Mouse (Mus musculus): ENCODE data around the gene Ackr3.

The Ackr3 gene

GRCm38 (mm10) chr1:90201246-90201645 lies 2.5 kb upstream of the Ackr3 start:
- ChIA-PET CTCF (interaction anchor here in 2 of 4 experiments (1.0 to 1.8 kb wide), 4 partner anchors 41 to 390 kb away, joined by 3 to 6 read pairs (median 4); no protein-coding TSS in a partner anchor), POLR2A (interaction anchor here in 1 of 4 experiments (0.8 to 1.7 kb wide), 5 partner anchors 14 to 508 kb away, joined by 3 to 4 read pairs (median 3); no protein-coding TSS in a partner anchor)

DNA sequence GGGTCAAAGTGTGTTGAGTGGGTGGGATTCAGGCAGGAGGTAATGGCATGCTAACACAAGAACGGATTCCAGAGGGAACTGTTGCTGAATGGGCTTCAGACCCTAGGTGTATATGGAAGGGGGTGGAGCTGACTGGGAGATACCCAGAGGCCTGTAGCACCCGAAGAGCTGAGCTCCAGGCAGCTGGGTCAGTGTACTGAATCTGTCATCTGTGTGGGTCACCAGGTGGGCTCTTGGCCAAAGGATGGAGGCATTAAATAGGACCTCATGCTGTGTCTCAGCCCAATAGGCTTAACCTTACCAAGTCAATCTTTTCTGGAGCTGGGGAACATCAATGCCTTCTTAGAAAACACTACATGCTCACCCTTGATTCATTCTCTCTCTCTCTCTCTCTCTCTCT lies 2.1 kb upstream of the Ackr3 start:
- CTCF ChIA-PET = interaction anchor here in 3 of 4 experiments (1.0 to 1.8 kb wide), 5 partner anchors 41 to 389 kb away, joined by 3 to 6 read pairs (median 4); no protein-coding TSS in a partner anchor
- POLR2A ChIA-PET = interaction anchor here in 3 of 4 experiments (0.8 to 3.9 kb wide), 19 partner anchors 10 to 508 kb away, joined by 3 to 37 read pairs (median 4); partner anchors contain the start of gene Iqca (in 1 of the 3)

DNA sequence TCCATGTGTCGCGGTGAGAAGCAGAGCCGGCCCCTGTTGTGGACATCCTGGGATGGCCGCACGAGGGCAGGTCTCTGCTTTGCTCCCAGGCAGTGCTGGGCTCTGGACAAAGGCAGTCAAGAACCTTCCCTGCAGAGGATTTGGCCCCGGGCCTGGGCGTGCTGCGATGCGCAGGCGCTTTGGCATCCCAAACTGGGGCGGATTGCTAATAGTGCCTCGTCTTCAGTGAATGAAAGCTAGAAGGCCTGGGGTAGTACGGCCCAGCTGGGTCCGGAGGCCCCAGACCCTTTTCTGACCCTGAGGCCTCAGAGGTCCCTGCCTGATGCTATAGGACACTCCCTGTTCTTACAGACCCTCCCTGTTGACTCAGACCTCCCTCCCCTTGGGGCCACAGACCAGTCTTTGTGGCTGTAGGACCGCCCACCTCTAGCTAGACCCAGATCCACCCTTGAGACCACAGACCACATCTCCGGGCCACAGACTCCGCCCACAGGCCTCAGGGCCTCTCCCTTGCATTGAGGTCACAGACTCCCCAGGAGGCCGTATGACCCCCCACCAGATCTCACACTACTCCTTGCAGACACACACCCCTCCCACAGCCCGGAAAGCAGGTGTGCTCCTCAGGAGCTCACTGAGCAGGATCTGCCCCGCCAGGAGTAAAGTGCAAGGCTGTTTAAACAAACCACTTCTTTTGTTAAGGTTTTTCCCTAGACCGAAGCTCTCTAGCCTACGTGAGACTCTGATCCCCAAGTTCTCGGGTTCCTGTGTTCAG lies 1.4 kb upstream of the Ackr3 start:
- CTCF ChIA-PET = interaction anchor here (0.5 to 1.9 kb wide), 11 partner anchors 10 to 398 kb away, joined by 3 to 7 read pairs (median 4); no protein-coding TSS in a partner anchor
- POLR2A ChIA-PET = interaction anchor here (0.5 to 4.1 kb wide), 61 partner anchors 8 to 507 kb away, joined by 3 to 37 read pairs (median 4); partner anchors contain the start of genes Iqca (in 3 of the 4) and Cops8 (in 1 of the 4)

DNA sequence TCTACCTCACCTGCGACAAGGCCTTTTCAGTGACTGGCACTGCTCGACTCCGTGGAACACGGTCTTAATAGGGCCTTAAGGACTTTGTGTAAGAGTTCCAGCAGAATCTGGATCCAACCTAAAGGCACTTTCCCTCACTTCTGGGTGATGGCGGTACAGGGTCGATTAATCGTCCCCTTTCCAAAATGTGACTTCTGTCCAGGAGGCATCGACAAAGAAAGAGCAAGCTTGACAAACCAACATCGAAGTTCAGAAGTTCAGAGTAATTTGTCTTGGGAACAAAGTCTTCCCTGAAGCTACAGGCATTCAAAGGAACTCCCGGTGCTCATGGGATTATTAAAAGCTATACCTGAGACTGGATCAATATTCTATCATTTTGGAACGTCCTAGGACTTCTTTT lies 439 bp upstream of the Ackr3 start:
- POLR2A ChIA-PET = interaction anchor here (0.5 to 4.1 kb wide), 85 partner anchors 9 to 1363 kb away, joined by 3 to 37 read pairs (median 4); partner anchors contain the start of genes Iqca (in 2 of the 4) and Cops8 (in 1 of the 4)
- CTCF ChIA-PET = interaction anchor here (0.6 to 2.7 kb wide), 14 partner anchors 9 to 1454 kb away, joined by 3 to 14 read pairs (median 4); no protein-coding TSS in a partner anchor

- CTCF ChIA-PET = interaction anchor here (0.6 to 2.7 kb wide), 18 partner anchors 10 to 969 kb away, joined by 3 to 14 read pairs (median 3); no protein-coding TSS in a partner anchor
- POLR2A ChIA-PET = interaction anchor here (0.5 to 4.1 kb wide), 63 partner anchors 7 to 558 kb away, joined by 3 to 37 read pairs (median 4); partner anchors contain the start of genes Iqca (in 2 of the 4) and Cops8 (in 1 of the 4)
Observed at GRCm38 (mm10) chr1:90204821-90205220, 1.0 kb downstream of the Ackr3 start.

- POLR2A ChIA-PET = interaction anchor here in 3 of 4 experiments (0.5 to 4.1 kb wide), 38 partner anchors 8 to 402 kb away, joined by 3 to 37 read pairs (median 4); partner anchors contain the start of genes Cops8 (in 1 of the 3) and Iqca (in 1 of the 3)
- CTCF ChIA-PET = interaction anchor here (0.6 to 2.7 kb wide), 16 partner anchors 9 to 969 kb away, joined by 3 to 14 read pairs (median 4); no protein-coding TSS in a partner anchor
Observed at GRCm38 (mm10) chr1:90205223-90205622, 1.4 kb downstream of the Ackr3 start.

GRCm38 (mm10) chr1:90206684-90207083 lies 2.9 kb downstream of the Ackr3 start:
- POLR2A ChIA-PET = interaction anchor here in 1 of 4 experiments (0.6 to 1.7 kb wide), 4 partner anchors 12 to 490 kb away, joined by 3 to 6 read pairs (median 4); no protein-coding TSS in a partner anchor
- CTCF ChIA-PET = no interaction called here

DNA sequence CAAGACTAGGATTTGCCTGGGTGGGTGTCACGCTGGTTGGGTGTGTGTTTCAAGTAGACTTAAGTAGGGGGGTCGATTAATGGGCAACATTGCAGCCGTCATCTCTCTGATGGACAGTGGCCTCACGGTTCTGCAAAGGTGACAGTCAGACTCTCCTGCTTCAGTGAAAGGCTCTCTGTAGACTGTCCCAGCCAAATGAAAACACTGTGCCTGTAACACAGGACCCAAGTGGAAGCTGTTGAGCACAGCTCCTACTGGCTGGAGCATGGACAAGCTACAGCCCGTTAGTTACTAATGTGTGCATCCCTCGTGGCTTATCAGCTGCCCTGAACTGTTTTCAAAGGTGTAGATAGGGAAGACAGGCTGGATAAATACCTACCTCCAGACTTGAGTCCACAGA lies 3.5 kb downstream of the Ackr3 start:
- POLR2A ChIA-PET = interaction anchor here in 3 of 4 experiments (0.7 to 2.0 kb wide), 4 partner anchors 11 to 972 kb away, joined by 3 to 6 read pairs (median 4); no protein-coding TSS in a partner anchor
- CTCF ChIA-PET = interaction anchor here in 1 of 4 experiments (0.7 kb wide), 1 partner anchor 956 kb away, joined by 3 read pairs; no protein-coding TSS in a partner anchor

DNA sequence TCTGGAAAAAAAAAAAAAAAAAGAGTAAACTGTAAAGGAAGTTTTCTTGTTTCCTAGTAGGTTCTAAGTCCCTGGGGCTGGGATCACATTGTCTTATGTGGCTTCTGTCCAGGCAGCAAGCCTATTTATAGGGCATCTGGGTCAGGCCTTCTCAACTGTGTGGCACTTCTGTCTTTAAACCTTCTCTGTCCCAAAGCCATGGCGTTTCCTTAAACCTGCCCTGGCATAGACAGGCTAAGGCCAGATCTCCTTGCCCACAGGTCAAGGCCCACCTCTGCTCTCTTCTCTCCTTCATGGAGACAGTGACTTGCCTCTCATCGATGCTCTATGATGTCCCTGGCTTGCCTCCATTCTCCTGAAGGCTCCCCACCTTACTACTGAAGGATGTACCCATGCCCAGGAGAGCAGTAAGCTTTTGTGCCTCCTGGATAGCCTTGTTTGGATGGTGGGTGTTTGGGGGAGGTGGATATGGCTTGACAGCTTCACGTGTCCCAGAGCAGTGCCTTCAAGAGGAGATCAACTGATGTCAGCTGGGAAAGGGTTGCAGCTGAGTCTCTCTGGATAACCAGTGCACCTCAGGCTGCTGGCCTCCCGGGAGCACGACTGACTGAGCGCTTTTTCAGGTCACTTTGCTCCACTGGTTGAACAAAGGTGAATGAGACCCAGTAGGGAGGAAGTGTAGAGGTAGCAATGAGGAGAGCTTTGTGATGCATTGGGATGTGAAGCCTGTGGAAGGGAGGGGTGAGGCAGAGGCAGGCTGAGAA lies 4.1 kb downstream of the Ackr3 start:
- ChIA-PET CTCF (interaction anchor here (0.6 to 1.0 kb wide), 5 partner anchors 132 to 957 kb away, joined by 3 to 7 read pairs (median 3); no protein-coding TSS in a partner anchor), POLR2A (interaction anchor here (0.6 to 2.0 kb wide), 7 partner anchors 11 to 972 kb away, joined by 3 to 6 read pairs (median 4); no protein-coding TSS in a partner anchor)

DNA sequence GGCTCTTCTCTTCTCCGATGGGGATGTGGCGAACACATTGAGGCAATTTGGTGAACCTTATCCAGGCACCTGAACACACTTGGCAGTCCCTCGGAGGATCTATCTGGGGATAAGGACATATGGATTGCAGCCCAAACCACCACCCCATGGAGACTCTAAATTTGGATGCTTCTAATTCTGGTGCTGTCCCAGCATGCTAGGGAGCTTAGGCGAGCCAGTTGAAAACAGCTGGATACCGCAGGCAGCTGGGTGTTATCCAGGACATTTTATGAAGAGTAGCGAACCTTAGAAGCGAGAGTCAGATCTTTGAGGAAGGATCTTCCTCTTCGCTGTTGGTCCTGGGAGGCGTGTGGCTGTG lies 4.7 kb downstream of the Ackr3 start:
- CTCF ChIA-PET = interaction anchor here in 3 of 4 experiments (0.6 to 1.0 kb wide), 4 partner anchors 132 to 382 kb away, joined by 3 to 7 read pairs (median 3); no protein-coding TSS in a partner anchor
- POLR2A ChIA-PET = interaction anchor here (0.7 to 2.0 kb wide), 5 partner anchors 10 to 751 kb away, joined by 3 to 5 read pairs (median 3); no protein-coding TSS in a partner anchor

DNA sequence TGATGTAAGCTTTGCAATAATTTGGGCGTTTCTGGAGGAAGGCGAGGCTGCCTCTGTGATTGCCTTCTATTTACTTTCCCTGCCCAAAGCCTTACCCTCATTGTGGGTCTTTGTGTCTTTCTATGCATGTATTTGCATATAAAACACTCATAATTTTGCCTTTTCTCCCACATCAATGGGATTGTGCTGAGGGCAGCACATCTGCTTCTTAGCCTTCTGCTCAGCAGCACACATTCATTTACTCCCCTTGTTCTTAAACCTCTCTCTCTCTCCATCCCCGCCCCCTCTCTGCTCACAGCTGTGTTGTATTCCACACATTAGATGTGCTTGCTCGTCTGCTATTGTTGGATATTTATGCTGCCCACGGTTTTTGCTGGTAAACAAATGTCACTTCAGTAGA lies 5.3 kb downstream of the Ackr3 start:
- ChIA-PET POLR2A (interaction anchor here in 3 of 4 experiments (0.7 to 2.0 kb wide), 3 partner anchors 10 to 205 kb away, joined by 3 to 5 read pairs (median 3); no protein-coding TSS in a partner anchor), CTCF (interaction anchor here in 1 of 4 experiments (1.0 kb wide), 1 partner anchor 382 kb away, joined by 3 read pairs; no protein-coding TSS in a partner anchor)

DNA sequence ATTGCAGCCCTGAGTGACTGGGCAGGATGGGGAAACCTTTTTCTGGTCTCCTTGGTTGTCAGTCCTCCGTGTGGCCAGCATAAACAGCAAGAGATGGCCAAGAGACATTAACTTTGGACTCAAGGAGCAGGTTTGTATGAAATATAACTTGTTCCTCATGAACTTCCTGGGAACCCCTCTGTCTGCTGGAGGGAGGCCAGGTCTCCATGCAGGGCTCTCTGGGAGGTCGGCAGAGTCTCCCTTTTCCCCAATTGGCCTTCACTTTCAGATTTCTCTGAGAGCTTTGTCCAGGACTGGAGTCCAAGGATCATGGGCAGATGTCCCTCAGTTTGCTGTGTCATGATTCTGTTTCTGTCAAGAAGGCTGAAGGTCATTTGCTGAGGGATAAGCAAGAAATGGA lies 6.0 kb downstream of the Ackr3 start:
- ChIA-PET CTCF (interaction anchor here in 1 of 4 experiments (0.6 kb wide), 1 partner anchor 765 kb away, joined by 4 read pairs; no protein-coding TSS in a partner anchor), POLR2A (no interaction called here)

GRCm38 (mm10) chr1:90210346-90210745 lies 6.6 kb downstream of the Ackr3 start:
- POLR2A ChIA-PET = interaction anchor here in 2 of 4 experiments (0.6 to 3.0 kb wide), 2 partner anchors 7 to 426 kb away, joined by 3 to 19 read pairs; partner anchors contain the start of gene Ackr3 (in 1 of the 2)
- CTCF ChIA-PET = interaction anchor here in 2 of 4 experiments (0.6 to 0.9 kb wide), 2 partner anchors 150 to 764 kb away, joined by 3 to 4 read pairs; no protein-coding TSS in a partner anchor

DNA sequence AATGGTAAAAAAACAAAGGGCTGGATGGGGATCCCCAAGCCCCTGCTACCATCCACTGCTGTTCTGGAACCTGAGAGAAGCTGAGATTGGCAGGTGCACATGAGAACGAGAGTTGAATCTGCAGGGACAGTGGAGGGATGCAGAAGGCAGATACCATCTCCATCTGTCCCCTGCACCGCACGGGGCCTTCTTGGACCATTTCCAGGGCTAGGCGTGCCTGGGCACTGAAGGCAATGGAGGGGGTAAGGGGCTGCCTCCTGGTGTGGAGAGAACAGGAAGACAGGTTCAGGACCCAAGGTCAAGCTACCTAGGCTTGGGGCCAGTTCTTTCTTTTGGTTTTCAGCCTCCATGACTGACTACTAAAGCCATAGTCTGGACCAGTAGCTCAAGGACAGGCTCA lies 7.0 kb downstream of the Ackr3 start:
- POLR2A ChIA-PET = interaction anchor here in 3 of 4 experiments (0.6 to 5.0 kb wide), 3 partner anchors 7 to 426 kb away, joined by 3 to 37 read pairs (median 19); partner anchors contain the start of gene Ackr3 (in 2 of the 3)
- CTCF ChIA-PET = interaction anchor here in 1 of 4 experiments (0.9 kb wide), 1 partner anchor 151 kb away, joined by 3 read pairs; no protein-coding TSS in a partner anchor

- CTCF ChIA-PET = interaction anchor here in 1 of 4 experiments (1.7 kb wide), 1 partner anchor 9 kb away, joined by 4 read pairs; the partner anchor contains the start of gene Ackr3
- POLR2A ChIA-PET = interaction anchor here in 2 of 4 experiments (3.0 to 5.0 kb wide), 2 partner anchors 9 kb away, joined by 19 to 37 read pairs; partner anchors contain the start of gene Ackr3 (in 2 of the 2)
Observed at GRCm38 (mm10) chr1:90212376-90212775, 8.6 kb downstream of the Ackr3 start.

DNA sequence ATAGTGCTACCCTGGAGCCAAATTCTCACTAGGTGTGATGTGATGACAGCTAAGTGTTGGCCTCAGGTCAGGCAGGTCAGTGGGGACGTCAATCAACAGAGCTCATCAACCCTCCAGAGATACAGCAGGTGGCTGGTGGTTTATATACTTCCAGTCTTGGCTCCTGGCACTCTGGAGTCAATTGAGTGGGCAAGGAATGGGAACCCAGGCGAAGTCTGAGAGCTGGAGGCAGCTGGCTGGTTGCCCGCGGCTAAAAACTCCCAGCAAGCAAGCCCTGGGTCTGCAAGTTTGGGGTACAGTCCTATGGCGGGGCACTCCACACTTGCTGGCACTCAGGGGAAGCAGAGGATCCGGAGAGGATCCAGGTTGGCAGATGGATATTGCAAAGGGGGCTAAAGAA lies 9.1 kb downstream of the Ackr3 start:
- ChIA-PET CTCF (interaction anchor here in 1 of 4 experiments (1.7 kb wide), 1 partner anchor 10 kb away, joined by 4 read pairs; the partner anchor contains the start of gene Ackr3), POLR2A (interaction anchor here in 2 of 4 experiments (3.0 to 5.0 kb wide), 2 partner anchors 9 to 10 kb away, joined by 19 to 37 read pairs; partner anchors contain the start of gene Ackr3 (in 2 of the 2))

DNA sequence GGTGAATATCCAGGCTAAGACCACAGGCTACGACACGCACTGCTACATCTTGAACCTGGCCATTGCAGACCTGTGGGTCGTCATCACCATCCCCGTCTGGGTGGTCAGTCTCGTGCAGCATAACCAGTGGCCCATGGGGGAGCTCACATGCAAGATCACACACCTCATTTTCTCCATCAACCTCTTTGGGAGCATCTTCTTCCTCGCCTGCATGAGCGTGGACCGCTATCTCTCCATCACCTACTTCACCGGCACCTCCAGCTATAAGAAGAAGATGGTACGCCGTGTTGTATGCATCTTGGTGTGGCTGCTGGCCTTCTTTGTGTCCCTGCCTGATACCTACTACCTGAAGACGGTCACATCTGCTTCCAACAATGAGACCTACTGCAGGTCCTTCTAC lies 10.2 kb downstream of the Ackr3 start:
- CTCF ChIA-PET = interaction anchor here in 2 of 4 experiments (0.6 to 1.2 kb wide), 2 partner anchors 10 to 14 kb away, joined by 3 to 7 read pairs; partner anchors contain the start of gene Ackr3 (in 1 of the 2)
- POLR2A ChIA-PET = interaction anchor here in 3 of 4 experiments (0.7 to 5.0 kb wide), 3 partner anchors 9 to 10 kb away, joined by 3 to 37 read pairs (median 4); partner anchors contain the start of gene Ackr3 (in 2 of the 3)

All from embryonic stem cell, embryonic (primary cell).